In the genomic region with DNA sequence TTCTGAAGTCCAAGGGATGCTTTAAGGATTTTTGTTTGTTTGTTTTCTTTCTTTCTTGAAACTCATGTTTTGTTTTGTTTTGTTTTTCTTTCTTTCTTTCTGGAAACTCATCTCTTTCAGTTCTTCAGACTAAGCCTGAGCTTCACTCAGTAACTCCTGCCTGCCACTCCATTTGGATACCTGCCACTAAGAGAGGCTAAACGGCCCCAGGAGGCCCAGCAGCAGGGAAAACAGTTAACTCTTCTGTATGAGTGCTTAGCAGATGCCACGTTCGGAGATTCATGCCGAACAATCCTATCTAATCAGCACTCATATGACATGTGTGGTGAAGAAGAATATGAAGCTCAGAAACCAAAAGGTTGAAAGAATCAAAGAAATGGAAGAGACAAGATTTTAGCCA, we compare ENCODE assay signal across 20 mouse cellular contexts.
DNase-seq lines count a peak whose midpoint lies in the region; ATAC-seq and TF ChIP-seq lines count a peak whose summit lies in the region.
"Had no signal": no experiment of that assay in that cellular context is flagged by ENCODE, and none has a peak within 500 bp of the region (broad histone marks: within the 10 kb centered on the region; RNA-seq: fewer than 3 reads in every experiment).

No protein-coding gene starts in this region.

- no peak for TF ChIP-seq CTCF in brain, embryonic 14.5 days (IDR thresholded peaks at IDR 0.05; ENCODE audit: borderline replicate concordance, extremely low read depth, insufficient read depth, insufficient read length)

- TF ChIP-seq POLR2A in brain, embryonic 14.5 days (IDR thresholded peaks at IDR 0.05; ENCODE audit: borderline replicate concordance, extremely low read depth, insufficient read depth, insufficient read length, poor library complexity, severe bottlenecking): no peak

- DNase-seq in cerebellum, postnatal 10 days: peak; percentile 42 to 71
- DNase-seq in gastrocnemius, postnatal 14 days: peak; percentile 4
- no peak for DNase-seq in gastrocnemius, postnatal 10 days
- DNase-seq in left cerebral cortex, postnatal 4 days: peak; percentile 63
- no peak for DNase-seq in left cerebral cortex, adult 18-20 months (ENCODE audit: low spot score in 2 of 2)
- peak; percentile 33 for DNase-seq in brain, embryonic 14.5 days (ENCODE audit: low read depth)
- DNase-seq in frontal cortex, postnatal 10 days (ENCODE audit: low spot score in 2 of 2): no peak
- DNase-seq: adrenal gland, adult 8-10 months; cerebellum, adult 11 months; cerebellum, adult 2 months; cerebellum, adult 9-11 months; gastrocnemius, adult 2 months; heart, adult 18-20 months; heart, postnatal 10 days; heart, postnatal 36 days; kidney, adult 2 months had no signal

- ATAC-seq in cerebellum, adult (ENCODE audit: insufficient number of reproducible peaks, low FRiP score, low TSS enrichment): no peak
- ATAC-seq: CD4-positive, CD25-positive, alpha-beta regulatory T cell, adult 4 months; forebrain, embryonic 16.5 days; intestine, postnatal 0 days had no signal

- intact Hi-C loops in gastrocnemius, postnatal 14 days (cut with DNase I; ENCODE audit: low total_unique reads): no loop called here
- intact Hi-C loops in left cerebral cortex, postnatal 4 days (cut with DNase I): no loop called here

Comparison
In these comparisons a context has a peak if more than half of its experiments do, and no peak if none do; other contexts are left out.
1. DNase-seq: peak in cerebellum, postnatal 10 days (2 of 2), gastrocnemius, postnatal 14 days (single experiment), left cerebral cortex, postnatal 4 days (single experiment) and brain, embryonic 14.5 days (single experiment); none in gastrocnemius, postnatal 10 days (single experiment), left cerebral cortex, adult 18-20 months (0 of 2) and frontal cortex, postnatal 10 days (0 of 2).